Mouse (Mus musculus) erythroblast, adult 5-6 weeks (primary cell): ENCODE results near the gene Trabd2b. TPM values are rescaled to one million over a fixed set of nuclear protein-coding genes. Genes with fewer than 3 reads are reported as not detected.

Source experiments
- ATAC-seq: replicated peaks from 2 replicates; pipeline ENCODE4 v1.8.0; 2016; ENCODE audit warnings: moderate number of reproducible peaks, mild to moderate bottlenecking, moderate TSS enrichment, inconsistent platforms; ENCODE audit not compliant: poor library complexity, low FRiP score, severe bottlenecking
- total RNA-seq, 2 experiments: library from RNA; stranded (forward) in 1 of 2; stranded (reverse) in 1 of 2; fragments of 150-400 nt in 1 of 2; fragments of 200-764, 138-1000 nt in 1 of 2; gene quantifications; 2 replicates each; pipeline versions ENCODE4 v1.2.3 to v1.2.4; 2015 to 2017; ENCODE audit warnings: low replicate concordance in 2 of 2

The Trabd2b gene
- not detected in 2 replicates for total RNA-seq (2015; ENCODE audit: low replicate concordance)
- total RNA-seq (2017; ENCODE audit: low replicate concordance), result not detected in 2 replicates

DNA sequence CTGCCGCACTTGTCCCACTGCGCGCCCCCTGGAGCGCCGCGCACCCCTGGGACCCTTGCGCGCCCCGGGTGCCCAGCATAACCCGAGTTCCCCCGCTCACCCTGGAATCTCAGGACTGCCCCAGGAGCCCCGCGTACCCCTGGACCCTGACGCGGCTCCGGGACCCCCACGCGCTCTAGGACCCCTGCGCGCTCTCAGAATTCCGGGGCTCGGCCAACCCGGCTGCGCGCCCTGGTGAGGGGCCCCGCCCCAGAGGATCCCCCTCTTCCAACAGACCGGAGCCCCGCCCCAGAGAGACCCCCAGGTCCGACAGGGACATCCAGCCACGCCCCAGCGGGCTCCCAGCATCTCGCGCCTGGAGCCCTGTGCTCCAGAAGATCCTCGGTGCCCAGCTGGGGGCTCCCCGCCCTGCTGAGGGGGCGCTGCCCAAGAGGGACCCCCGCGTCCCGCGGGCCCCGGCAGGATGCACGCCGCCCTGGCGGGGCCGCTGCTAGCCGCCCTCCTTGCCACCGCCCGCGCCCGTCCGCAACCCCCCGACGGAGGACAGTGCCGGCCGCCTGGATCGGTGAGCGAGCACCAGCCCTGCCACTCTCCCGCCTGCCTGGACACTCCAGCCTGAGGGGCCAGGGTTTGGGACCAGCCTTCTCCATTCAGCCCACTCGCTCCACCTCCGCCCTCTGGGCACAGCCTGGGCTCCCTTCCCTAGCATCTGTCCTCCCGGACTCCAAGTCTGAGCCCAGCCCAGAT, at the start of gene Trabd2b:
Trabd2b (plus strand) TSS at position 370 of the 747 bp plus-strand sequence.
- no peak for ATAC-seq

DNA sequence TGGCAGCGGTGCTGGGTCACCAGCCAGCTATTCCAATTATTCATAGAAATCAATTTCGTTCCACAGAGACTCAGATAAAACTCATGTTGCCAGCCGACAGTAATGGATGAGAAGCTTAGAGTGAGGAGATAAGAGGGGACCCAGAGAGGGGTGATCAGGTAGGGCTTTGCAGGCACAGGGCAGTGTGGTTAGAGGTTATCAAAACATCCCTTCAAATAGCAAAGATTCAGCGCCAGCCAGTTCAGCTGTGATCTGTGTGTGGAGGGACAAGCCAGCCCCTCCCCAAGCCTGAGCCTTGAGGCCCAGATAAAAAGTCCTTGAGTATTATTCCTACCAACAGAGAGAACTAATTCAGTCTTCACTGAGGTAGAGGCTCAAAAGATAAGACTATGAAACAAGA, 49.1 kb upstream of the Trabd2b start:
- no peak for ATAC-seq

DNA sequence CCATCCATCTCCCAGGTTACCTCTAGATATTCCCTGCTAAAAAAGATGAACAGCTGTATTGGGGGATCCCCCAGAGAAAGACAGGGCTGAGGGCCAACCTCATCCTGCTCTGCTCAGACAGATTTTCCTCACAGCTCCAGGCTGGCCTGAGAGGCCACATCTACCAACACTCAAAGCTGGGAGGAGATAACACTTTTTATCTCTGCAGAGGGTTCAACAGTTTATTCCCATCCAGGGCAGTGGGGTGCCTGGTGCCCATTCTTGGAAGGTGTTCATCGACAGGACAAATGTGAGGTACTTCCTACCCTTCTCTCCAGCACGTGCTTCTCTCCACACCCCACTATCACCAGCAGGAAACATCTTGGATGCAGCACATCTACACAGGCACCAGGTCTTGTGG, 47.6 kb upstream of the Trabd2b start:
- ATAC-seq, result no peak

DNA sequence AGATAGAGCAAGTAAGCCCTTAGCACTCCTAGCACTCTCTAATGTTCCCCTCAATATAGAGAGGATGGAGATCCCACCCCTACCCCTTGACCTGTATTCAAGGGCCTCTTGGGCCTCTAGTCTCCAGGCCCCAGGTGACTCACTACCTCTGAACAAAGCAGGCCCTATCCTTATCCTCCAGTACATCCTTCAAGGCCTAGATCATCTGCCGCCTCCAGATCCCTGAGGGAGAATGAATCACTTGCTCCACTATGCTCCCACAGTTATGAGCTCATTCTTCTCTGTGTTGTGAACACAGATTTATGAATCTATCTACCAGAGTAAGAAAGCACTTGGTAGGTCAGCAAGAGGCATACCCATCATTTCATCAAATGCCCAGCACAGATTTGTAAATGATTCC, 46.7 kb upstream of the Trabd2b start:
- ATAC-seq, result no peak

DNA sequence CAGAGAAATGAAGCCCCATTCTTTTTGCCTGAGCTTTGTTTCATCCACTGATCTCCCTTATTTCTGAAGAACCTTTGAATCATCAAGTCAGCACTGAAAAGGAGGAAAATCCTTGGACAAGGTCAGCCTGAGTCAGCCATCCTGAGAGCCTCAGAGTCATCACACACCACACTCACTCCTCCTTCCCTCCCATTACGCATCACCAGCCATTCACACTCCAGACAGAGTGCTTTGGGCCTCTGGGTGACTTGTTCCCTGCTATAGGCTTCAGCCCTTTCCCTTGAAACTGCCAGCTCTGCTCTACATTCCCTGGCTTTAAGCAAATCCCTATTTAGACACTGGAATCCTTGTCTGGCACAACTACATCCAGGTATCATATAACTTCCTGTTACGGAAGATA, 45.2 kb upstream of the Trabd2b start:
- ATAC-seq, result no peak

DNA sequence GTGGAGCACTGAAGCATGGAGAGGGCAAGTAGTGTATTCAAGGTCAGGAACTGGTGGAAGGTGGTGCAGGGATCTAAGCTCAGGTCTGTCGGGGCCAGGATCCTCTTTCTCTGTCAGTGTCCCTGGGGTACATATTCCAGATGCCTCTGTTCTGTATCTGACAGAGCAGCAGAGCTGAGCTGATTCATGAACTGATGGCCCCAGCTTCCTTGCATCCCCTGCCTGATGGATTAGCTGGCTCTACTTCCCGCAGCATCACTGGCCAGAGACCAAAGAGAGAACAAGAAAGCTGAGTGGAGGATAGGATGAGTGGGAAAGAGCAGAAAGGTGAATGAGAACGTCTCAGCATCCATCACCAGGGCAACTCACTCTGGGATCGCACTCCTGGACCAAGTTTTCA, 41.5 kb upstream of the Trabd2b start:
- no peak for ATAC-seq

DNA sequence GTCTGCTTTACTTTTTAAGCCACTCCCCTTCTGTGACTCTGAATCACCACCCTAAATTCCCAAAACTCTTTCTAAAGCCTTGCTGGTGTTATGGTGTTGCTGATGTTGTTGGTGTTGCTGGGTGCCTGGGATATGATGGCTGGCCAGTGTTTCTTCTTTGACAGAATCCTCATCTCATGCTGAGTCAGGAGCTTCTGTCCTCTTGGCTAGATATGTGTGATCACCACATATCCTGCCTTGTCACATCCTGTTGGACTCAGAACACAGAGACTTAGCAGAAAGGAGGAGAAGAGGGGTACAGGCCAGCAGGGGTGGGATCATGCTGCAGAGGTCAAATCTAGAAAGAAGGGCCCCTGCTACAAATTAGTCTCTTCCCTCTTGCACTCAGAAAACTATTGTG, 40.9 kb upstream of the Trabd2b start:
- ATAC-seq, result no peak

DNA sequence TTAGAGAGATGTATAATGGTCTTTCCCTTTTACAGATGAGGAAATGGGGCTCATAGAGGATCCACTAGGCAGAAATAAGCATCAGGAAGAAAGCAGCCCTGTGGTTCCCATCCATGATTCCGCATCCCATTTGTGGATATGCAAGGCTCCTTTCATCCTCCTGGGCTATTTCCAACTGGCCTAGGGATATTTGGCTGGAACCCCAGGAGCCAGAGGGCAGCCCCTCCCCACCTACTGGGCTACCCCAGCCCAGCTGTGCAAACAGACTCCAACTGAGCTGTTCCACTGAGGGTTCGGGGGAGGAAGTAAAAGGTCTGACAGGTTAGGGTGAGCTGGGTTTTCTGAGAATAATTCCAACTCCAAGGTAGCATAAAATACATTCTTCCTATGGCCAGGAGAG, 39.5 kb upstream of the Trabd2b start:
- no peak for ATAC-seq

DNA sequence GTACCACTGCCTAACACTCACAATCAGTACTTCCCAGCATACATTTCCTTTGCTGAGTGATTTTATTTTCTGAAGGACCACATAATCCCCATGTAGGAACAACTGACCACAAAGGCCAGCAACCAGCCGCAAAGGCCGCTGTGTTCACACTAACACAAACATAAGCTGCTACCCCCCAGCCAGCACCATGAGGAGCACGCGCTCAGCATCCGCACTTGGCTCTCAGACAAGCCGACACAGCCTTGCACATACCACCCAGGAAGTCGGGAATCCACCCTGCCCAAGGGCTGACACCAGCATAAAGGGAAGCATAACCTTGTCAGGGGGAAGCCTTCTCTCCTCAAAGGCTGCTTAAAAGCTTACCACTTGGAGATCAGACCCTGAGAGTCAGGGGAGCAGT, 38.7 kb upstream of the Trabd2b start:
- no peak for ATAC-seq

DNA sequence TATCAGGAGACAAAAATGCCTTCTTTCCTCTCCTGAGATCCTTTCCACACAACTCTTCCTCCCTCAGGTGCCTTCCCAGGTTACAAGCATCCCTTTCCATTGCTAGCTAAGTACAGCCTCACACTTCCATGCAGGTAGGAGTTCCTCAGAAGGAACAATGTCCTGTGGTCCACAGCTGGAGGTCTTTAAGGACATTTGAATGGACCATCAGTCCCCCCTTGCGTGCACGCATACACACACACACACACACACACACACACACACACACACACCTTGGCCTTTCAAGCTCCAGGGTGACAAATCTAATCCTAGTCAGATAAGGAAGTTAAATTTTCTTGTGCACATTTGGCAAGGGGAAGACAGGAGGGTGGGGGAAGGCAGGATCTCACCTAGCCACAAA, 36.9 kb upstream of the Trabd2b start:
- ATAC-seq, result no peak

DNA sequence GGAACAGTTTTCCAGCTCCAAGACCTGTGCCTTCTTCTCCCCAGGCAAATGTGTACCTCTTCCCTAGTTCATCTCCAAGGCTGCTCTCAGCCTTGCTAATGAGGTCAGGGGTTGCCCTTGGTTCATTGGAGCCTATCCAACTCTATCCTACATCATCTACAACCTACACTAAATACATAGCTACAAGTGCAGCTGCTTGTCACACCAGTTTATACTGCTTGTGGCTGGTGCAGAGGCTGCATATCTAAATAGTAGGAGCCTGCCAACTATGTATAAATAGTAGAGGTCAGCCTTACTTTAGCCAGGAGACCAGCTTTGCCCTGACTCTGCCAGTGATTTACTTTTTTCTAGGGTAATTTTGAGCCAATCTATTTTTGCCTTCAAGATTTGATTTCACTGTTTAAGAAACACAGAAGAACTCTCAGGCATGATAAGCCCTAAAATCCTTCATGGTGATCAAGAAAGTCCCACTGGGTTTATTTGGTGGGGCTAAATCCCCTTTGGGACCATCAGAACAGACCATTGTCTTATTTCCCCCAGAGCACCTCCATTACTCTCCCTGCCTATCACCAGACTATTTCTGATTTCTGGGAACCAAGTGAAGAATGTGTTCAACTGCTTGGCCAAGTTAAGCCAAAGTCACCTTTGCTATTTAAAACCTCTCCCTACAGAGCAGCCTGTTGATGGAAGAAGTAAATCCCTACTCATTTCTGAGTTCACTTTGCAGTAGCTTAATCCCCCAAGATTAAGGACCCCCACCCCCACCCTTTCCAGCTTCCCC, 35.4 kb upstream of the Trabd2b start:
- ATAC-seq, result no peak

DNA sequence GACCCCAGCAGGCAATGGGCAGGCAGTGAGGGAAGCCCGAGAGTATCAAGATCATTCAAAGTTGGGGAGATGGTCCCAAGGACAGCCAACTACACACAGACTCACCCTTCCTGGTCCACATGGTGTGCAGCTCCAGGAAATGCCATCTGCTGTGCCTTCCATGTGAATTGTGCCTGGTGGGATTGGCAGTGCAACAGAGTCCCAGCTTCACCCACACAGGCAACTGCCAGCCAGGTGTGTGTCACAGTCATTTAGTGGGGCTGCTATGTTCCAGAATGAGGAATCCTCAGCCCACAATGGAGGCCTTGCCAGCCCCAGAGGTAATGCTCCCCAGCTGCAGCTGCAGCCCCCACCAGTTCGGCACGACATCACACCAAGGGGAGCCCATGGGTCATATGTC, 33.8 kb upstream of the Trabd2b start:
- no peak for ATAC-seq

DNA sequence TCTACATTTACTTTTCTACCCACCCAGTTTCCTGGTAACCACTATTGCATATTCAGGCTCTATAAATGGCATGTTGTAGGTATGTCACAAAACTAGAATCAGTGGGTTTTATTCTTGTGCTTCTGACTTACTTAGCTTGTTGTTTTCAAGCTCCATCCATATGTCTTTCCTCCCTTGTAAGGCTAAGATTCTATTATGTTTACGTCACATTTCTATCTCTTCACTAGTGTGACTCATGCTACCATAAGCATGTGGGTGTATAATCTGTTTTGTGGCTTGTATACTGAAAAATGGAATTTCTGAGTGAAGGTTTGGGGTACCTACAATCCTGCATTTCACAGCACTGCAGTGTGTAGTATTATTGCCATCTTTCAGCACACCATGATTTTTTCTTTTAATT, 32.2 kb upstream of the Trabd2b start:
- ATAC-seq, result no peak

DNA sequence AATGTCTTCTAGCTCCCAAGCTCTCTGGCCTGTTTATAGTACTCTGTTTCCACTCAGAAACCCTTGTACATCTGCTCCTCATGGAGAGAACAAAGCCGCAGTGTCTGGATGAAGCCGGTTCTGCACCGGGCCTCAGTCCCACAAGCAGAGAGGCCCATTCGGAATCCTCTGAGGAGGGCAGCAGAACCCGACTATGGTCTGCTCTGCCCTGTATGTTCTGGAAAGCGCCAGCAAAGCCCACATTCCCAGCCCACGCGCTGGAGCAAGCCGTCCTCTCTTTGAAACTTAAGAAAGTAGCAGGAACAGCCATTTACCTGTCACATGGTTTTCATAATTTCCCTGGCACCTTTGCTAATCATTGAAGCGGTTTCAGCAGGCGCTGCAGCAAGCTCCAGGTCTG, 29.0 kb upstream of the Trabd2b start:
- ATAC-seq, result no peak

DNA sequence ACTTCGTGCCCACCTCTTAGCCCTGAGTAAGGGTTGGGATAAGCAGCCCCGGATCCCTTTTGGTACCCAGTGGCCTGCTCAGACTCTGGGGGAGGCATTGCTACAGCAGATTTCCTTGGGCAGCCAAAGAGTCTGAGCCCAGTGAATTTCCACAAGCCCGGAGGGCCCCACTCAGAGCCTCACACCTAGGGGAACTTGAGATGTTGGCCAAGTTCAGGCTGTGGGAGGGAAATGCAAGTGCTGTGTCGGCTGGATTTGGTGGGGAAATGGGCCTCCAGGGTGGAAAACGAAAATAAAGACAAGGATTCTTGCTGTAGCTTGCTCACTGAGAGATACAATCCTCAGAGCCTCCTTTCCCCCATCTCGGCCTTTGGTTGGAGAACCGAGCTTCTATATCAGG, 28.0 kb upstream of the Trabd2b start:
- ATAC-seq, result no peak

DNA sequence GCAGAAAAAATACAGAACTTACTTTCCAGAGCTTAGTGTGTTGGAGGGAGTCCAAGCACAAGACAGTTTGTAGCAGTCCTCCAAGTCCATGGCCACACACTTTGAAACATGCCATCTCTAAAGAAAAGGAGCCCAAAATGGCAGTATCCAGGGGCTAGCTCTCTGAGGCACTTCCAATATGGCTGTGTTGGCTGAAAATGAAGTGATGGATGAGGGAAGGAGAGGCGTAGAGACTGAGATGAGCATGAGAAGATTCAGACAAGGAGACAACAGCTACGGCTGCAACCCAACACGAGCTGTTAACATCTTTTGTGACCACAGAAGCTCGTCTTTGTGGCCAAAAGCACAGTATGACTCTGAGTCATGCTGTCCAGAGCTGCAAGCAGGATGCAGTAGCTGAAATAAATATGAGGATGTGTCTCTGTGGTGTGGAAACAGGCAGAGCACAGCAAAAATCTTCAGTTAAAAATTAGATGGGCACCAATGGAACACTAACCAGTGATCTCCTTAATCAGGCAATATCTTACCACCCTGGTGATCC, 27.0 kb upstream of the Trabd2b start:
- ATAC-seq, result no peak

DNA sequence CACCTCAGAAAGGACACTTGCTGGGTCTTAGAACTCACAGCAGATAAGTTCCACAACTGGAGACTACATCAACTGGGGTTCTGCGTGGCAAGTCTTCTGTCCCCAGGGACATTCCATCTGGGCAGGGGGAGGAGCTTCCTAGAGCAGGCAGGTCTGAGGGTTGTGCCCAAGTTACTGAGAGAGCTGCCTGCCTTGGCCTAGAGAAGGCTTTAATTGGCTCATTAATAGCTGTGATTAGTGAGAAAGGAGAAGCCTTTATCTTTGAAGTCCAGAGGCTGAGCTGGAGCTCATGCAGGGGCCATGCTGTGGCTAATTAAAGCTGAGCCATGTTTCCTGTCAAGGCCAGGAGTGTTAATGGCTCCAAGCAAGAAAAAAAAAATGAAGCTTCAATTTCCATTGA, 23.9 kb upstream of the Trabd2b start:
- ATAC-seq, result no peak

DNA sequence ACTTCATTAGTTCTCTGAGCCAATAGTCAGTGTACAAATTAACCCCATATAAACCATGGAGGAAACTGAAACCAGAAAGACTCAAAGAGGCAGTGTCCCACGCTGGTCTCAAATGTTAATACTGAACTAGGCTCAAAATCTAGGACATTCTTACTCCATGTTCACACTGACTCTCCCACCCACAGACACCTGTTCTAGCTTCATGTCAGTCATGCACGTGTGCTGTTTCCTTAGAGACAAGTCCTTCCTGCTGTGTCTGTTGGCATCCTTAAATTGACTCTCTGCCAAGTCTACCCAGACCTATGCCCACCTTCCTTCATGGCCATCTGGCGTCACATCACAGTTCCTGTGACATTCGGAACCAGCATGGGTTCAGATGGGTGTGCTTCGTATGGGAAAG, 21.3 kb upstream of the Trabd2b start:
- ATAC-seq, result no peak

DNA sequence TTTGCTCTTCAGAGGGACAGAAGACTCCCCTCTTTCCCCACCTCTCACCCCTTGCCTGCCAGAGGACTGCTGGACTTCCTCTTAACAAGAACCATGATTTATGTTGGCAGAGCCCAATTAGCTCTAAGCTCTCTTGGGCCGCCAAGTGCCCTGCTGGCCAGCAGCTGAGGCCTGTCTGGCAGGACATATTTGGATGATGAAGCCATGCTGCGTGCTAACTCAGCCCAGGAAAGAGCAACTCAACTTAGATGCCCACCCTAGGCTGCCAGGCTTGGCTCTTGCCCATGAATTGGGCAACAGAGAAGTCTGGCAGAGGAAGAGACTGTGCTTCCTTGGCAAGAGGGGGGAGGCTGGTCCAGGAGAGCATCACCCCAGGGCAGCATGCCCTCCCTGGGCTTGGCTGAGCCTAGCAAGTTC, 20.1 kb upstream of the Trabd2b start:
- no peak for ATAC-seq

DNA sequence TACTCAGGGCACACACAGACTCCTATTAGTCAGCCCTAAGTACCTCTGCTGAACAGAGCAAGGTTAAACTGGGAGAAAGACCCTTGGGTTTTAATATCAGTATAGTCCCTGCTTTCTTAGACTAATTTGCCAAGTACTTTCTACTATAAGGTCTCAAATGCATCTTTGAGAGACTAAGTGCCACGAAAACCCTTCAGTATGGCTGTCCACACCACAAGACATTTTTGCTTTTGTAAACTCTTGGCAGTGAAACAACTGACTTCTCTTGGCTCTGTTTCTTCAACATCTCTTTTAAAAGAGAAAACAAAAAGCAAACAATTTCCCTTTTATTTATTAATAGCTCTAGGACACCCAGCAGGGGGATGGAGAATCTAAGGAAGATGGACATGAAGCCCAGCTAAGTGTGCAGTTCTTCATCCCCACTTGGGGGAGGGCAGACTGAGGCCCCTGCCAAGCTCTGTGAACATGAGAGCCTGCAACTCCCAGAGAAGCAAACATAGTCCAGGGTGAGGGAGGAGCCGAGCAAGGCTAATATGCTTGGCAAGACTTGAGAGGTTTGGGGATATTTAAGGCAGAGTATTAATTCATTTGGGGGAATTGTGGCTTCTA, 18.9 kb upstream of the Trabd2b start:
- ATAC-seq, result no peak

DNA sequence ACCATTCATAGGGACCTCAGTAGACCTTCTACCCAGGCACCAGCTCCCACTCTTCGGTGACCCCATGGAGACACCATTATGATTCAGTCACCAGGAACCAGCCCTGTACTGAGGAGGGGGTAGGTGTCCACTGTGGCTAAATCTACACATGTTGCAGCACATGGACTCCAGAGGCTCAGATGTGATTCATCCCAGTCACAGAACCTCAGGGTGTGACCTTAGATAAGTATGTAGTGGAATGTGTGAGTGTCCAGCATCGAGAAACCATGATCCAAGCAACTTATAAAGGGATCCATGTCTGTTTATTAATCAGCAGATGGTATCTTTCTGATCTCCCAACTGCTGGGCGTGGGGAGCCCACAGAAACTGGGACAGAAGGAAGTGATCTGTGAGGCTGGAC, 18.2 kb upstream of the Trabd2b start:
- ATAC-seq, result no peak
